In genomic region chr8:84601221-84601751, GRCm38 (mm10) we compare ENCODE assay signal across 8 mouse cellular contexts.
A peak's percentile ranks its signal among the peaks of the same experiment; 100 is the strongest.
DNase-seq lines count a peak whose midpoint lies in the region; ATAC-seq and TF ChIP-seq lines count a peak whose summit lies in the region.

No protein-coding gene starts in this region.

- peak overlapping the region; percentile 52 for H3K4me2 ChIP-seq in lung, embryonic 16.5 days (ENCODE audit: low read depth, low read length)
- peak overlapping the region; percentile 67 for H3K4me2 ChIP-seq in limb, embryonic 12.5 days

- peak overlapping the region; percentile 53; the same call in 1 of the 2 replicates for H3K9ac ChIP-seq in lung, embryonic 16.5 days (ENCODE audit: low read length)
- peak overlapping the region; percentile 56 for H3K9ac ChIP-seq in limb, embryonic 12.5 days (replicated peaks)

- H3K27me3 ChIP-seq in lung, embryonic 16.5 days (ENCODE audit: control insufficient read depth, insufficient read depth, low read depth, low read length), result peaks cover 12% of the 10 kb centered on the region; the same call in 1 of the 2 replicates
- H3K27me3 ChIP-seq in limb, embryonic 12.5 days, result peaks cover 46% of the 10 kb centered on the region

- peak overlapping the region; percentile 39 for H3K4me3 ChIP-seq in lung, embryonic 16.5 days (ENCODE audit: low read length)
- H3K4me3 ChIP-seq in embryonic fibroblast, embryonic 13.5 days (ENCODE audit: insufficient read depth, low read length), result peak overlapping the region; percentile 9
- H3K4me3 ChIP-seq in limb, embryonic 12.5 days (replicated peaks), result peak overlapping the region; percentile 38

- no peak overlapping the region for H3K27ac ChIP-seq in lung, embryonic 16.5 days (ENCODE audit: low read length)
- H3K27ac ChIP-seq in embryonic fibroblast, embryonic 13.5 days (ENCODE audit: insufficient read depth, low read length), result no peak overlapping the region
- 0 out of 2 replicates have a peak overlapping the region, but pooled peaks have one; percentile 12 for H3K27ac ChIP-seq in limb, embryonic 12.5 days

- intact Hi-C loops in left cerebral cortex, postnatal 10 days (cut with DNase I), result no loop called here

- 2% methylated on average over 19 of the region's 19 CpGs for WGBS in lung, embryonic 16.5 days
- 5% methylated on average over 19 of the region's 19 CpGs for WGBS in limb, embryonic 12.5 days

- no peak for TF ChIP-seq POLR2A in embryonic fibroblast, embryonic 13.5 days (IDR thresholded peaks at IDR 0.05; ENCODE audit: low read depth, low read length)

- ATAC-seq in lung, embryonic 16.5 days (ENCODE audit: low read depth), result peak; percentile 36; the same call in 1 of the 2 replicates
- ATAC-seq in limb, embryonic 12.5 days (ENCODE audit: insufficient number of reproducible peaks, insufficient read depth, low FRiP score, low TSS enrichment, low read depth), result no peak; the same call in 1 of the 2 replicates
- ATAC-seq in neutrophil, adult 5-6 weeks (ENCODE audit: extremely low read depth, insufficient number of reproducible peaks, low FRiP score, poor library complexity, severe bottlenecking), result 0 out of 2 replicates have a peak, but pooled peaks have one; percentile 6

- DNase-seq in lung, adult 18-20 months, result no peak
- no peak for DNase-seq in left cerebral cortex, postnatal 10 days (ENCODE audit: extremely low spot score in 1 of 2, low spot score in 2 of 2)
- DNase-seq in gastrocnemius, postnatal 4 days (ENCODE audit: low spot score in 2 of 2), result no peak
- no peak for DNase-seq in spleen, postnatal 36 days (ENCODE audit: low spot score in 2 of 2)

- no peaks in the 10 kb centered on the region for H3K9me3 ChIP-seq in lung, embryonic 16.5 days (ENCODE audit: control insufficient read depth, low read length)
- 0 out of 2 replicates have a peak, but pooled peaks cover 6% of the 10 kb centered on the region for H3K9me3 ChIP-seq in limb, embryonic 12.5 days

- no peaks in the 10 kb centered on the region for H3K36me3 ChIP-seq in lung, embryonic 16.5 days (ENCODE audit: control insufficient read depth, insufficient read depth, low read length)
- H3K36me3 ChIP-seq in limb, embryonic 12.5 days, result no peaks in the 10 kb centered on the region

- H3K4me1 ChIP-seq in lung, embryonic 16.5 days (replicated peaks; ENCODE audit: control insufficient read depth, insufficient read depth, low read length), result peaks cover 13% of the 10 kb centered on the region
- no peaks in the 10 kb centered on the region for H3K4me1 ChIP-seq in embryonic fibroblast, embryonic 13.5 days (ENCODE audit: control insufficient read depth, insufficient read depth, low read length)
- H3K4me1 ChIP-seq in limb, embryonic 12.5 days (replicated peaks), result peaks cover 23% of the 10 kb centered on the region

- TF ChIP-seq CTCF in embryonic fibroblast, embryonic 13.5 days (IDR thresholded peaks at IDR 0.05; ENCODE audit: borderline replicate concordance, insufficient read depth, low read length), result no peak
